Mouse (Mus musculus): ENCODE data around the gene Id2. TPM values are rescaled to one million over a fixed set of nuclear protein-coding genes. Genes with fewer than 3 reads are reported as not detected.

Id2 gene
- polyA plus RNA-seq, 1 experiment from 2014 or later, result 400 TPM

- H3K9me3 ChIP-seq, result no peaks in the 10 kb centered on the region
- 88% methylated on average over 9 of the region's 9 CpGs for WGBS
- no peak for DNase-seq (ENCODE audit: low spot score)
These were observed 37.3 kb downstream of the Id2 start for GRCm38 (mm10) chr12:25059487-25060200.

DNA sequence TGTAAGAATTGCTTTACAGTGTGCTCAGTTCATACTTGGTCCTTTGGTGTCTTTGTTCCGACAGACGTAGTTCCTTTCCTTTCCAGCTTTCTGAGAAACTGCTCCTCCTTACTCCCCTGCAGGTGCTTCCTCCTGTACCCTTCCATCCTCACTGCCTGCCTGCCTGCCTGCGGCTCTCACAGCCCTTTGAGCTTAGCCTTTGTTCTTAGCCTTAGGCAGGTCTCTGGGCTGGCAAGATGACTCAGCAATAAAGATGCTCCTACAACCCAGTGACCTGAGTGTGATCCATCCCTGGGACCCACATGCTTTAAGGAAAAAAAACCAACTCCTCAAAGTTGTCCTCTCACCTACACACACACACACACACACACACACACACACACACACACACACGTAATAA lies 42.0 kb downstream of the Id2 start:
- Histone ChIP-seq H3K27me3 (replicated peaks; ENCODE audit: low read depth, poor library complexity, severe bottlenecking) (no peaks in the 10 kb centered on the region), H3K36me3 (replicated peaks) (peaks cover 56% of the 10 kb centered on the region), H3K27ac (replicated peaks) (no peak overlapping the region), H3K4me3 (no peak overlapping the region), H3K4me1 (peaks cover 4% of the 10 kb centered on the region), H3K9me3 (no peaks in the 10 kb centered on the region)
- WGBS, result 66% methylated on average over 4 of the region's 4 CpGs
- peak; percentile 21 for DNase-seq (ENCODE audit: low spot score)

More at GRCm38 (mm10) chr12:25059487-25060200, 37.3 kb downstream of the Id2 start:
- H3K36me3 ChIP-seq (replicated peaks), result peaks cover 33% of the 10 kb centered on the region
- H3K27me3 ChIP-seq (replicated peaks; ENCODE audit: low read depth, poor library complexity, severe bottlenecking), result no peaks in the 10 kb centered on the region
- H3K27ac ChIP-seq (replicated peaks), result no peak overlapping the region
- peaks cover 4% of the 10 kb centered on the region for H3K4me1 ChIP-seq
- no peak overlapping the region for H3K4me3 ChIP-seq

- no peak overlapping the region for H3K4me3 ChIP-seq
- no peak overlapping the region for H3K27ac ChIP-seq (replicated peaks)
- H3K4me1 ChIP-seq, result peaks cover 4% of the 10 kb centered on the region
- no peak for DNase-seq (ENCODE audit: low spot score)
- 87% methylated on average over 7 of the region's 7 CpGs for WGBS
- no peaks in the 10 kb centered on the region for H3K9me3 ChIP-seq
- no peaks in the 10 kb centered on the region for H3K27me3 ChIP-seq (replicated peaks; ENCODE audit: low read depth, poor library complexity, severe bottlenecking)
- peaks cover 51% of the 10 kb centered on the region for H3K36me3 ChIP-seq (replicated peaks)
These were observed 42.4 kb downstream of the Id2 start for GRCm38 (mm10) chr12:25054511-25054910.

GRCm38 (mm10) chr12:25049253-25049652 lies 47.7 kb downstream of the Id2 start:
- Histone ChIP-seq H3K9me3 (no peaks in the 10 kb centered on the region), H3K4me3 (no peak overlapping the region), H3K27me3 (replicated peaks; ENCODE audit: low read depth, poor library complexity, severe bottlenecking) (no peaks in the 10 kb centered on the region), H3K36me3 (replicated peaks) (peaks cover 20% of the 10 kb centered on the region), H3K4me1 (no peaks in the 10 kb centered on the region), H3K27ac (replicated peaks) (no peak overlapping the region)
- DNase-seq (ENCODE audit: low spot score), result no peak
- WGBS, result 76% methylated on average over 5 of the region's 5 CpGs

DNA sequence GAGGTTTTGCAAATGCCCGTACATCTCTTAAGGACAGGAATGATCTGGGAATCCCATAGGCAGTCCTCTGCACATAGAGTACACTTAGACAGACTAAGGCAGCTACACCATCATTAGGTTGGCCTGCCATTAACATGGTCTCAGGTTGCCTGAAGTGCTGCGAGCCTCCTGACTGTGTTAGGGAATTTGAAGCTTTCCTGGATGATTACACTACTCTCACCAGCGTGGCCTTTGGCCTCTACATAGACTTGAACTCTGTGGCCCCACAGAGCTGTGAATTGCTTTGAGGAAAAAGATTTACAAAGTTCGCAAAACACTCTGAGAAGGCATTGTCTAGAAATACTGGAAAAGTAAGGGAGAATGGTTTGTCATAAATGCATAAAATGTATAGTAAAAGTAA lies 52.4 kb downstream of the Id2 start:
- Histone ChIP-seq H3K36me3 (replicated peaks) (peaks cover 11% of the 10 kb centered on the region; the same call in 1 of the 2 replicates), H3K27me3 (replicated peaks; ENCODE audit: low read depth, poor library complexity, severe bottlenecking) (no peaks in the 10 kb centered on the region), H3K4me3 (no peak overlapping the region), H3K9me3 (no peaks in the 10 kb centered on the region), H3K4me1 (peaks cover 4% of the 10 kb centered on the region; the same call in 1 of the 2 replicates), H3K27ac (replicated peaks) (no peak overlapping the region)
- no peak for DNase-seq (ENCODE audit: low spot score)
- WGBS, result 77% methylated on average over 4 of the region's 4 CpGs

DNA sequence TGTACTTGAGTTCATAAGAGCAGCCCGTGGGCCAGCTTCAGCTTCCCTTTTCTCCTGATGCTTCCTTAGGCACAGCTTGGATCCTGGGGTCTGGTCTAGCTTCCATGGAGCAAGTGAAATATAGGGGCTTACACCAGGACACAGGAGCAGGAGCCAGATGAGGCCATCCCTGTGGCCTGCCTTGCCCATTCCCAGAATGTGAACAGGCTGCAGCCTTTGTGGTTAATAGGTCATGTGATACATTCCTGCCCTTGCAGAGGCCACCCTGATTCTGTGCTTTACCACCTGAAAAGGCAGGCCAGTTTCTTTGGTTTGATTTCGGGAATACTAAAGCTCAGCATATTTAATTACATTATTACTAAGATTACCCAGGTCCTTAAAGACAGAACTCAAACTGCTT lies 52.9 kb downstream of the Id2 start:
- Histone ChIP-seq H3K27me3 (replicated peaks; ENCODE audit: low read depth, poor library complexity, severe bottlenecking) (no peaks in the 10 kb centered on the region), H3K27ac (replicated peaks) (no peak overlapping the region), H3K9me3 (no peaks in the 10 kb centered on the region), H3K36me3 (replicated peaks) (peaks cover 11% of the 10 kb centered on the region; the same call in 1 of the 2 replicates), H3K4me3 (no peak overlapping the region), H3K4me1 (peaks cover 4% of the 10 kb centered on the region; the same call in 1 of the 2 replicates)
- no peak for DNase-seq (ENCODE audit: low spot score)
- 94% methylated on average over 2 of the region's 2 CpGs for WGBS

Other genes starting within 250 kb of the Id2 start
- 18.9 and 19.0 TPM in 2 replicates for gene Kidins220, start 122.2 kb downstream of the Id2 start, polyA plus RNA-seq (2016; fragmentation: Nextera tagmentation; extraction: Ambion mirVana)